Mouse (Mus musculus) liver, embryonic 14.5 days (tissue): ENCODE data around the gene Bcas1. TPM values are rescaled to one million over a fixed set of nuclear protein-coding genes. Genes with fewer than 3 reads are reported as not detected.

Experiments used
- ATAC-seq: fragments of 200-750 bp; cut with Nextera tagmentation; 2 replicates; pipeline ENCODE4 v1.8.0; 2017; ENCODE audit warnings: moderate number of reproducible peaks, mild to moderate bottlenecking, moderate library complexity; ENCODE audit not compliant: insufficient read depth
- DNase-seq, 3 experiments: peaks; one replicate each; pipeline ENCODE4 v3.0.0-alpha.2; 2012 to 2013; ENCODE audit warnings: low read depth in 3 of 3, low spot score in 3 of 3
- H3K27ac ChIP-seq: fragments of 300-500 bp; sonication (generic); 2 replicates; pipeline ENCODE4 v1.5.1; 2014; ENCODE audit warnings: moderate library complexity, mild to moderate bottlenecking, control low read depth, inconsistent platforms
- H3K27me3 ChIP-seq: fragments of 300-500 bp; sonication (generic); 2 replicates; pipeline ENCODE4 v1.6.1; 2014; ENCODE audit warnings: mild to moderate bottlenecking, low read length, moderate library complexity; ENCODE audit not compliant: control insufficient read depth, insufficient read depth
- H3K36me3 ChIP-seq: fragments of 300-500 bp; sonication (generic); replicated peaks from 2 replicates; pipeline ENCODE4 v1.6.1; 2014; ENCODE audit warnings: low read depth; ENCODE audit not compliant: control insufficient read depth, insufficient read depth
- H3K4me1 ChIP-seq, 2 experiments: fragments of 200-500 bp in 1 of 2; fragments of 300-500 bp in 1 of 2; sonication (generic) in 1 of 2; replicated peaks; 2 replicates each; pipeline ENCODE4 v1.6.1; 2012 to 2014; ENCODE audit warnings: antibody characterized with exemption in 1 of 2, inconsistent platforms in 1 of 2, low read length in 1 of 2; ENCODE audit not compliant: control insufficient read depth in 2 of 2, insufficient read depth in 2 of 2
- H3K4me2 ChIP-seq: fragments of 300-500 bp; sonication (generic); 2 replicates; pipeline ENCODE4 v1.6.1; 2014; ENCODE audit warnings: low read depth, mild to moderate bottlenecking, control low read depth, moderate library complexity
- H3K4me3 ChIP-seq, 2 experiments: fragments of 200-500 bp in 1 of 2; fragments of 300-500 bp in 1 of 2; sonication (generic) in 1 of 2; 2 replicates each; pipeline ENCODE4 v1.5.1; 2012 to 2014; ENCODE audit warnings: low read depth in 2 of 2, low read length in 2 of 2, mild to moderate bottlenecking in 2 of 2, control low read depth in 1 of 2, inconsistent platforms in 1 of 2, moderate library complexity in 1 of 2; ENCODE audit not compliant: insufficient read depth in 1 of 2
- H3K9ac ChIP-seq: fragments of 300-500 bp; sonication (generic); replicated peaks from 2 replicates; pipeline ENCODE4 v1.6.1; 2014; ENCODE audit warnings: mild to moderate bottlenecking, control low read depth, moderate library complexity
- H3K9me3 ChIP-seq: fragments of 300-500 bp; sonication (generic); 2 replicates; pipeline ENCODE4 v1.6.1; 2016; ENCODE audit warnings: low read length, mixed read lengths; ENCODE audit not compliant: control insufficient read depth
- CTCF ChIP-seq: IDR thresholded peaks from 2 replicates; pipeline ENCODE4 v1.5.1; 2016; ENCODE audit warnings: antibody characterized with exemption, low read depth, control low read depth
- EP300 ChIP-seq: IDR thresholded peaks from 2 replicates; pipeline ENCODE4 v1.6.1; 2016; ENCODE audit warnings: antibody characterized with exemption, low read depth
- WGBS: fragments of 180-500 bp; shearing (Covaris S2); extraction: QIAGEN DNeasy Blood & Tissue Kit; methylation state at CpG from one replicate; pipeline ENCODE4 v1.1.7; 2014; ENCODE audit not compliant: insufficient replicate concordance; 5-methylcytosine and 5-hydroxymethylcytosine counted together
- polyA plus RNA-seq, 2 experiments: library from polyadenylated mRNA; depleted of rRNA in 1 of 2; stranded (reverse) in 1 of 2; unstranded in 1 of 2; fragments of >200 nt; fragmentation: Nextera tagmentation in 1 of 2; extraction: Ambion mirVana in 1 of 2; gene quantifications; 2 replicates each; pipeline versions ENCODE4 v1.2.1 to v1.2.3; 2012 to 2014

Gene Bcas1
- 3.0 and 3.9 TPM in 2 replicates for polyA plus RNA-seq (2012; rRNA removed)
- polyA plus RNA-seq (2014; fragmentation: Nextera tagmentation; extraction: Ambion mirVana), result 5.7 and 6.0 TPM in 2 replicates

- Histone ChIP-seq H3K27me3 (no peaks in the 10 kb centered on the region), H3K36me3 (no peaks in the 10 kb centered on the region), H3K4me1 (no peaks in the 10 kb centered on the region), H3K9ac (no peak within 1 kb of the TSS), H3K4me2 (peak within 1 kb of the TSS; percentile 16; the same call in 1 of the 2 replicates), H3K4me3 (no peak within 1 kb of the TSS), H3K27ac (no peak within 1 kb of the TSS), H3K9me3 (no peaks in the 10 kb centered on the region)
- no peak for DNase-seq
- 54% methylated on average over 8 of the region's 8 CpGs for WGBS
- peak; percentile 56; the same call in 1 of the 2 replicates for ATAC-seq
- TF ChIP-seq EP300 (no peak), CTCF (no peak)
Observed at GRCm38 (mm10) chr2:170427704-170428103, at the start of gene Bcas1. Gene Bcas1, minus strand, starts transcription at chr2:170427845.

- TF ChIP-seq CTCF, result no peak
- no peak for TF ChIP-seq EP300
- Histone ChIP-seq H3K9ac (no peak overlapping the region), H3K36me3 (no peaks in the 10 kb centered on the region), H3K9me3 (no peaks in the 10 kb centered on the region), H3K4me2 (no peak overlapping the region), H3K27me3 (no peaks in the 10 kb centered on the region), H3K27ac (no peak overlapping the region), H3K4me1 (no peaks in the 10 kb centered on the region), H3K4me3 (no peak overlapping the region)
- WGBS, result 70% methylated on average over 8 of the region's 8 CpGs
- DNase-seq (no peak), ATAC-seq (no peak)
Observed at GRCm38 (mm10) chr2:170476643-170477042, 49.0 kb upstream of the Bcas1 start.

- no peak for ATAC-seq
- H3K27me3 ChIP-seq, result no peaks in the 10 kb centered on the region
- H3K9ac ChIP-seq, result no peak overlapping the region
- no peak overlapping the region for H3K4me3 ChIP-seq
- H3K9me3 ChIP-seq, result no peaks in the 10 kb centered on the region
- H3K4me2 ChIP-seq, result no peak overlapping the region
- H3K27ac ChIP-seq, result no peak overlapping the region
- no peaks in the 10 kb centered on the region for H3K4me1 ChIP-seq
- no peak for DNase-seq
- peak; percentile 60 for TF ChIP-seq CTCF
- no peak for TF ChIP-seq EP300
- no peaks in the 10 kb centered on the region for H3K36me3 ChIP-seq
- WGBS, result 53% methylated on average over 11 of the region's 11 CpGs
Observed at GRCm38 (mm10) chr2:170476215-170476614, 48.6 kb upstream of the Bcas1 start.

GRCm38 (mm10) chr2:170475164-170475563 lies 47.5 kb upstream of the Bcas1 start:
- no peaks in the 10 kb centered on the region for H3K27me3 ChIP-seq
- peaks cover 0 to under 1% of the 10 kb centered on the region in 2 experiments; a peak in 1 of 4 replicates for H3K4me1 ChIP-seq
- H3K9me3 ChIP-seq, result no peaks in the 10 kb centered on the region
- TF ChIP-seq EP300 (no peak), CTCF (no peak)
- ATAC-seq (no peak), DNase-seq (no peak)
- 63% methylated on average over 3 of the region's 3 CpGs for WGBS
- H3K4me2 ChIP-seq, result no peak overlapping the region
- H3K36me3 ChIP-seq, result no peaks in the 10 kb centered on the region
- H3K9ac ChIP-seq, result no peak overlapping the region
- H3K4me3 ChIP-seq, result no peak overlapping the region
- H3K27ac ChIP-seq, result no peak overlapping the region

- no peak overlapping the region for H3K4me2 ChIP-seq
- no peak overlapping the region for H3K9ac ChIP-seq
- H3K4me3 ChIP-seq, result no peak overlapping the region
- no peaks in the 10 kb centered on the region for H3K9me3 ChIP-seq
- H3K27ac ChIP-seq, result no peak overlapping the region
- H3K36me3 ChIP-seq, result no peaks in the 10 kb centered on the region
- no peaks in the 10 kb centered on the region for H3K27me3 ChIP-seq
- ATAC-seq (no peak), DNase-seq (no peak)
- TF ChIP-seq CTCF, result no peak
- TF ChIP-seq EP300, result no peak
- H3K4me1 ChIP-seq, result peaks cover 0 to 7% of the 10 kb centered on the region in 2 experiments; a peak in 2 of 4 replicates
- WGBS, result 68% methylated on average over 5 of the region's 5 CpGs
Observed at GRCm38 (mm10) chr2:170474125-170474524, 46.5 kb upstream of the Bcas1 start.
